Mouse (Mus musculus) forebrain, postnatal 0 days (tissue): Measurements from ENCODE around the gene Dip2a. TPM values are rescaled to one million over a fixed set of nuclear protein-coding genes. Genes with fewer than 3 reads are reported as not detected.

Experiments used
- ATAC-seq: fragments of 200-750 bp; cut with Nextera tagmentation; 2 replicates; pipeline ENCODE4 v1.8.0; 2017; ENCODE audit warnings: mild to moderate bottlenecking, moderate library complexity
- DNase-seq: peaks from one replicate; pipeline ENCODE4 v3.0.0-alpha.2; 2015
- H3K27ac ChIP-seq: fragments of 300-500 bp; sonication (generic); 2 replicates; pipeline ENCODE4 v1.5.1; 2014; ENCODE audit warnings: low read depth, mild to moderate bottlenecking, antibody characterized with exemption, low read length, moderate library complexity, mixed read lengths
- H3K27me3 ChIP-seq: fragments of 300-500 bp; sonication (generic); 2 replicates; pipeline ENCODE4 v1.6.1; 2014; ENCODE audit warnings: mild to moderate bottlenecking, low read length, mixed read lengths; ENCODE audit not compliant: insufficient read depth
- H3K36me3 ChIP-seq: fragments of 300-500 bp; sonication (generic); 2 replicates; pipeline ENCODE4 v1.6.1; 2014; ENCODE audit warnings: mild to moderate bottlenecking, moderate library complexity; ENCODE audit not compliant: insufficient read depth
- H3K4me1 ChIP-seq: fragments of 300-500 bp; sonication (generic); 2 replicates; pipeline ENCODE4 v1.6.1; 2014; ENCODE audit warnings: antibody characterized with exemption; ENCODE audit not compliant: insufficient read depth
- H3K4me2 ChIP-seq: fragments of 300-500 bp; sonication (generic); 2 replicates; pipeline ENCODE4 v1.6.1; 2014; ENCODE audit warnings: low read depth, mild to moderate bottlenecking, moderate library complexity
- H3K4me3 ChIP-seq: fragments of 300-500 bp; sonication (generic); 2 replicates; pipeline ENCODE4 v1.5.1; 2014; ENCODE audit warnings: low read depth, low read length, mixed read lengths
- H3K9ac ChIP-seq: fragments of 300-500 bp; sonication (generic); 2 replicates; pipeline ENCODE4 v1.6.1; 2014; ENCODE audit warnings: mild to moderate bottlenecking
- H3K9me3 ChIP-seq: fragments of 300-500 bp; sonication (generic); 2 replicates; pipeline ENCODE4 v1.6.1; 2016; ENCODE audit warnings: low read length
- CTCF ChIP-seq: sonication (generic); IDR thresholded peaks from 2 replicates; pipeline ENCODE4 v1.5.1; 2016; ENCODE audit warnings: antibody characterized with exemption, control low read depth, low read depth
- WGBS: fragments of 180-500 bp; shearing (Covaris S2); extraction: QIAGEN DNeasy Blood & Tissue Kit; methylation state at CpG from one replicate; pipeline ENCODE4 v1.1.7; 2014; 5-methylcytosine and 5-hydroxymethylcytosine counted together
- polyA plus RNA-seq: library from polyadenylated mRNA; unstranded; fragments of >200 nt; fragmentation: Nextera tagmentation; extraction: Ambion mirVana; gene quantifications from 2 replicates; pipeline ENCODE4 v1.2.1, GENCODE M21; 2015
- total RNA-seq: library from RNA; depleted of rRNA; stranded (reverse); fragments of >200 nt; gene quantifications from 2 replicates; pipeline ENCODE4 v1.2.3, GENCODE M21; 2014; rRNA removed

The Dip2a gene
- total and polyA plus RNA-seq, 2 experiments from 2014 or later, result 8.7 to 49.0 TPM

DNA sequence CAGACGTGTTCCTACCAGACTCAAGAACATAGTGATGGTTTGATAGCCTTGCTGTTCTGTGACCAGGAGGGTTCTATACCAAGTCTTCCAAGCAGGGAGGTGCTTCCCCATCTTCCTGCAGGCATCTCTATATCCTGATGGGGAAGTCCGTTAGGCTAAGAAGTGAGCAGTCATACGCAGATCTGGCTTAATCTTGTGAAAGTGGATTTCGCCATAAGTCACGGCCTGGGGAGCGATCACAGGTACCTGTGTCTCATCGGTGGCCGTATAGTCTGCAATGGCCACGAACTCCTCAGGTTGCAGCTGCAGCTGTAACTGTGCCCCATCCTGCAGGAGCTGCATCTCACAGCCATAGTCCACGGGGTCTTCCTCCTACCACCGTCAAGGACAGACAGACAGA is 119.1 kb downstream of the Dip2a start:
- Histone ChIP-seq H3K27me3 (no peaks in the 10 kb centered on the region), H3K4me2 (no peak overlapping the region), H3K36me3 (peaks cover 61% of the 10 kb centered on the region), H3K4me1 (no peaks in the 10 kb centered on the region), H3K9me3 (no peaks in the 10 kb centered on the region), H3K9ac (no peak overlapping the region), H3K4me3 (no peak overlapping the region), H3K27ac (no peak overlapping the region)
- TF ChIP-seq CTCF, result no peak
- DNase-seq (no peak), ATAC-seq (no peak)
- 97% methylated on average over 11 of the region's 11 CpGs for WGBS

GRCm38 (mm10) chr10:76218240-76218639 is 126.9 kb downstream of the Dip2a start:
- no peak overlapping the region for H3K4me2 ChIP-seq
- H3K36me3 ChIP-seq, result peaks cover 91% of the 10 kb centered on the region
- H3K9me3 ChIP-seq, result no peaks in the 10 kb centered on the region
- no peak for ATAC-seq
- WGBS, result 88% methylated on average over 9 of the region's 9 CpGs
- TF ChIP-seq CTCF, result no peak
- H3K9ac ChIP-seq, result no peak overlapping the region
- DNase-seq, result no peak
- no peaks in the 10 kb centered on the region for H3K27me3 ChIP-seq
- no peaks in the 10 kb centered on the region for H3K4me1 ChIP-seq
- H3K4me3 ChIP-seq, result no peak overlapping the region
- H3K27ac ChIP-seq, result no peak overlapping the region

DNA sequence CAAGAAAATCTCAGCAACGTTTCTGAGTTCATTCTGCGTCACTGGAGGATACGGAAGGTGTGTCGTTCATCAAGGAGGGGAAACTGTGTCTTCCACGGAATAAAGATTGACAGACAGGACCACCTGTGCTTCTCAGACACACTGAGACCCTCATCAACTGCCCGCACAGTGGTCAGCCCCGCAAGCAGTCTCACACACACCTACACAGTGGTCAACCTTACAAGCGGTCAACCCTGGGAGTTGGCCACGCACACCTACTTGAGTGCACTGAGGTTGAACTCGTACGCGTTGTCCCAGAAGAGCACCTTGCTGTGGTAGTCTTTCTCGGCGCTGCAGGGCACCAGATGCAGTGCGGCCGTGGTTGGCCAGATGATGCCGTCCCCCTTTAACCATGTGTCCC is 128.0 kb downstream of the Dip2a start:
- no peak for DNase-seq
- 99% methylated on average over 17 of the region's 17 CpGs for WGBS
- H3K4me2 ChIP-seq, result no peak overlapping the region

DNA sequence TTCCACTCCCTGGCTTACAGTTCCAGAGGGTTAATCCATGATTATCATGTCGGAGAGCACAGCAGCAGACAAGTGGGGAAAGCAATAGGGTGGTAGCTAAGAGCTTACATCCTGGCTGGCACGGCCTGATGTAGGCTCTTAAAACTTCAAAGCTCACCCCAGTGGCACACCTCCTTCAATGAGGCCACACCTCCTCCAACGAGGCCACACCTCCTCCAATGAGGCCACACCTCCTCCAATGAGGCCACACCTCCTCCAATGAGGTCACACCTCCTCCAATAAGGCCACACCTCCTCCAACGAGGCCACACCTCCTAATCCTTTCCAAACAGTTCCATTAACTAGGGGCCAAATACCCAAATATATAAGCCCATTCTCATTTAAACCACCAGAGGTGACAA is 130.9 kb downstream of the Dip2a start:
- DNase-seq, result no peak
- H3K36me3 ChIP-seq, result peaks cover 83% of the 10 kb centered on the region
- no peak overlapping the region for H3K4me2 ChIP-seq
- no peak for TF ChIP-seq CTCF
- no peaks in the 10 kb centered on the region for H3K9me3 ChIP-seq
- no peak overlapping the region for H3K4me3 ChIP-seq
- no peak overlapping the region for H3K9ac ChIP-seq
- no peak for ATAC-seq
- H3K4me1 ChIP-seq, result no peaks in the 10 kb centered on the region
- 90% methylated on average over 4 of the region's 4 CpGs for WGBS
- H3K27ac ChIP-seq, result no peak overlapping the region
- no peaks in the 10 kb centered on the region for H3K27me3 ChIP-seq

More for the DNA sequence above, 128.0 kb downstream of the Dip2a start:
- Histone ChIP-seq H3K4me3 (no peak overlapping the region), H3K27ac (no peak overlapping the region), H3K27me3 (no peaks in the 10 kb centered on the region), H3K4me1 (no peaks in the 10 kb centered on the region), H3K9me3 (no peaks in the 10 kb centered on the region), H3K9ac (no peak overlapping the region), H3K36me3 (peaks cover 88% of the 10 kb centered on the region)
- no peak for TF ChIP-seq CTCF
- ATAC-seq, result no peak

DNA sequence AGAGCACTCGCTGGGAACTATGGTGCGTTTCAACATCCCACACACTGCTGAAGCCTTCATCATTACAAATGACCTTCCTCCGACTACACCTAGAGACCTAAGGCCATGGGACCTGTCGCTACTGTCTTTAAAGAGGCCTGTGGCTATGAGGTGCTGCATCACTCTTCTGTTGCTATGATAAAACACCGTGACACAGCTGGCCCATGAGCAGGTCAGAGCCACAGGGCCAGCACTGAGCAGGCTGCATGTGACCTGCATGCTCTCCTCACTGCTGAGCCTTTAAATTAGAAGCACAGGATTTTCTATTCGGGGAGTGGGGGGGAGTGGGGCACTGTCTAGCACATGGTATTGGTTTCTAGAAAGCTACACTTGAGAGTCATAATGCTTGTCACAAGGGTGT is 133.0 kb downstream of the Dip2a start:
- Histone ChIP-seq H3K4me2 (no peak overlapping the region), H3K4me1 (no peaks in the 10 kb centered on the region), H3K4me3 (no peak overlapping the region), H3K27ac (no peak overlapping the region), H3K9ac (no peak overlapping the region), H3K27me3 (no peaks in the 10 kb centered on the region), H3K9me3 (no peaks in the 10 kb centered on the region), H3K36me3 (peaks cover 90% of the 10 kb centered on the region)
- DNase-seq (no peak), ATAC-seq (no peak)
- WGBS, result 95% methylated on average over 6 of the region's 6 CpGs
- TF ChIP-seq CTCF, result no peak

DNA sequence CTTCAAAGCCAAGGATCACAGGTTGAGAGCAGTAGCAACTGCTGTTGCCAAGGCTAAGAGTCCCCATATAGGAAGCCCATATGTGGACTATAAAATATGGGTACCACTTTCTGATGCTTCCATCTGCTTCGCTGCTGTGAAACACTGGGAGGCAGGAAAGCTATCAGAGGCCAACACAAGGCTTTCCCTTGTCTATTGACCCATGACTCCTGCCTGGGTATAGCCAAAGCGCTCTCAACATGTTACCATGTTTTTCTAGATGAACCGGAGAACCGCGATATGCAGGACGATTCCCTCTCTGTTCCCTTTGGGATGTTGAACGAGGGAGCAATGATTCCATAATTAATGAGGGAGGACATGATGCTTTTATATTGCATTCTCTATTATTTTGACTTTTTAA is 134.3 kb downstream of the Dip2a start:
- H3K4me1 ChIP-seq, result no peaks in the 10 kb centered on the region
- ATAC-seq (no peak), DNase-seq (no peak)
- no peak for TF ChIP-seq CTCF
- H3K27me3 ChIP-seq, result no peaks in the 10 kb centered on the region
- no peak overlapping the region for H3K4me2 ChIP-seq
- H3K4me3 ChIP-seq, result no peak overlapping the region
- H3K27ac ChIP-seq, result no peak overlapping the region
- no peak overlapping the region for H3K9ac ChIP-seq
- no peaks in the 10 kb centered on the region for H3K9me3 ChIP-seq
- peaks cover 90% of the 10 kb centered on the region for H3K36me3 ChIP-seq
- 95% methylated on average over 7 of the region's 7 CpGs for WGBS

Other genes with a start within 250 kb of the Dip2a start
- gene Slc5a4b, start 234.3 kb downstream of the Dip2a start, total RNA-seq, result 0.15 TPM in 1 of 2 replicates, not detected in the other
- gene Slc5a4b, start 234.3 kb downstream of the Dip2a start, polyA plus RNA-seq, result 0.05 TPM in 1 of 2 replicates, not detected in the other
- 0.10 TPM in 1 of 2 replicates, not detected in the other for gene Slc5a4a, start 197.8 kb downstream of the Dip2a start, total RNA-seq
- 0.19 TPM in 1 of 2 replicates, not detected in the other for gene Slc5a4a, start 197.8 kb downstream of the Dip2a start, polyA plus RNA-seq
- gene Prmt2, start 107.4 kb downstream of the Dip2a start, total RNA-seq, result 155 and 162 TPM in 2 replicates
- gene Prmt2, start 107.4 kb downstream of the Dip2a start, polyA plus RNA-seq, result 203 and 262 TPM in 2 replicates
- gene S100b, start 91.4 kb downstream of the Dip2a start, total RNA-seq, result 3.2 and 3.9 TPM in 2 replicates
- 2.8 and 3.6 TPM in 2 replicates for gene S100b, start 91.4 kb downstream of the Dip2a start, polyA plus RNA-seq
- not detected in 2 replicates for gene AC141477.1, start 95.2 kb upstream of the Dip2a start, total RNA-seq
- gene AC141477.1, start 95.2 kb upstream of the Dip2a start, polyA plus RNA-seq, result not detected in 2 replicates
- gene Pcnt, start 97.5 kb upstream of the Dip2a start, total RNA-seq, result 10.1 and 19.0 TPM in 2 replicates
- 2.9 and 4.4 TPM in 2 replicates for gene Pcnt, start 97.5 kb upstream of the Dip2a start, polyA plus RNA-seq
- not detected in 2 replicates for gene 2610028H24Rik, start 103.8 kb upstream of the Dip2a start, total RNA-seq
- 0.19 TPM in 1 of 2 replicates, not detected in the other for gene 2610028H24Rik, start 103.8 kb upstream of the Dip2a start, polyA plus RNA-seq
- 33.7 and 41.5 TPM in 2 replicates for gene Mcm3ap, start 123.6 kb upstream of the Dip2a start, total RNA-seq
- 48.6 and 52.7 TPM in 2 replicates for gene Mcm3ap, start 123.6 kb upstream of the Dip2a start, polyA plus RNA-seq
- gene Ybey, start 123.8 kb upstream of the Dip2a start, total RNA-seq, result 5.7 and 6.9 TPM in 2 replicates
- 3.6 and 4.6 TPM in 2 replicates for gene Ybey, start 123.8 kb upstream of the Dip2a start, polyA plus RNA-seq
- gene Lss, start 186.3 kb upstream of the Dip2a start, total RNA-seq, result 66.3 and 67.1 TPM in 2 replicates
- 31.5 and 38.6 TPM in 2 replicates for gene Lss, start 186.3 kb upstream of the Dip2a start, polyA plus RNA-seq
- 0.38 TPM in 1 of 2 replicates, not detected in the other for gene Spatc1l, start 217.0 kb upstream of the Dip2a start, total RNA-seq
- gene Spatc1l, start 217.0 kb upstream of the Dip2a start, polyA plus RNA-seq, result not detected in 2 replicates
- gene Ftcd, start 230.4 kb upstream of the Dip2a start, total RNA-seq, result 0.05 and 0.08 TPM in 2 replicates
- gene Ftcd, start 230.4 kb upstream of the Dip2a start, polyA plus RNA-seq, result 0.17 TPM in 1 of 2 replicates, not detected in the other